Mouse (Mus musculus) cortical plate, adult 2 months (tissue): Measurements from ENCODE around the gene Slc25a22. TPM values are rescaled to one million over a fixed set of nuclear protein-coding genes. Genes with fewer than 3 reads are reported as not detected.

Experiments used
- H3K27ac ChIP-seq: fragments of 200-500 bp; 2 replicates; pipeline ENCODE4 v1.5.1; 2012; ENCODE audit warnings: low read length, control low read depth, inconsistent platforms; ENCODE audit not compliant: insufficient read depth
- H3K4me1 ChIP-seq: fragments of 200-500 bp; 2 replicates; pipeline ENCODE4 v1.6.1; 2011; ENCODE audit warnings: low read length; ENCODE audit not compliant: control insufficient read depth, insufficient read depth
- H3K4me3 ChIP-seq: fragments of 200-500 bp; 2 replicates; pipeline ENCODE4 v1.5.1; 2011; ENCODE audit warnings: mild to moderate bottlenecking, low read length, control low read depth; ENCODE audit not compliant: insufficient read depth
- CTCF ChIP-seq: fragments of 200-500 bp; IDR thresholded peaks from 2 replicates; pipeline ENCODE4 v1.5.1; 2011; ENCODE audit warnings: mild to moderate bottlenecking, control low read depth, low read length; ENCODE audit not compliant: insufficient read depth; ENCODE audit errors: extremely low read depth
- POLR2A ChIP-seq: fragments of 200-500 bp; IDR thresholded peaks from 2 replicates; pipeline ENCODE4 v1.6.1; 2011; ENCODE audit warnings: mild to moderate bottlenecking, low read length, control low read depth; ENCODE audit not compliant: insufficient read depth; ENCODE audit errors: extremely low read depth
- polyA plus RNA-seq: library from polyadenylated mRNA; depleted of rRNA; stranded (reverse); fragments of >200 nt; gene quantifications from 2 replicates; pipeline ENCODE4 v1.2.3, GENCODE M21; 2012; rRNA removed

Slc25a22 gene
- polyA plus RNA-seq: 242 and 244 TPM in 2 replicates

DNA sequence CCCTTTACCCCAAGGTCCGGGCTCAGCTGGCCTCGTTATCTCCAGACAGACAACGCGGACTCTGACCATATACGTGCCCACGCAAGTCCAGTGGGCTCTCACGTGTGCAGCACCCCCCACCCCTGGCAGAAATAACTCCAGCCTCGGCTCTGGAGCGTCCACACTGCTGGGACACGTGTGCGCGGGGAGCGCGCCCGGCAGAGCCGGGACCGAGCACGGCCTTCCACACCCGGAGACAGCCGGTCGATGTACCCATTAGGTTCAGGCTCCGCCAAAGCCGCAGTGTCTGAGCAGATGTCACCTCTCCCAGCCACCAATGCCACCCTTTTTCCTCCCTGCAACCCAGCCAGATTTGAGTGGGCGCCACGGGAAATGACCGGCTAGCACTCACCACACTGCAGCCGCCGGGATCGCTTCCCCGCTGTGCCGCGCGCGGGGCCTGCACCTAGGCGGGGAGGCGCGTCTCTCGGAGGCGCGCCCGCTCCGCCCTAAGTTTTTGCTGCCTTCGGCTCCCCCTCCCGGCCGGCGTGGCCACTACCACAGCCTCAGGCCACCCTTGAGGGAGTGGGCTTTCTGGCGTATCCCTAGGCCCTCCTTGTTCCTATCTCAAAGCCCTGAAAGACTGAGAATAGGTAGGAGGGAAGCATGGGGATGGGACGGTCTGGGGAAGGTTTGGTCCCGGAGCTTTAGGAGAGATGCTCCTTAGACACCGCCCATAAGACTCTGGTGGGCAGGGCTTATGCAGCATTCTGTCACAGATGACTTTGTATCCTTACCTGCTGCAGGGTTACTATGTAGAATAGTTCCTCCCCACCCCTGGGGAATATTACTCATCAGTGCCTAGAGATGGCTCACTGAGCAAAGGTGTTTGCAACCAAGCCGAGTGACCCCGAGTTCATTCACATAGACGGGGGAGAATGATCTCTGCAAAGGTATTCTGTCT is at the start of gene Slc25a22:
Slc25a22 (minus strand) TSS at position 715 of the 943 bp plus-strand sequence.
- peak within 1 kb of the TSS; percentile 79 for H3K27ac ChIP-seq
- TF ChIP-seq POLR2A (peak; percentile 72), CTCF (peak; percentile 53)
- H3K4me3 ChIP-seq: peak within 1 kb of the TSS; percentile 75
- H3K4me1 ChIP-seq: peaks cover 6% of the 10 kb centered on the region

DNA sequence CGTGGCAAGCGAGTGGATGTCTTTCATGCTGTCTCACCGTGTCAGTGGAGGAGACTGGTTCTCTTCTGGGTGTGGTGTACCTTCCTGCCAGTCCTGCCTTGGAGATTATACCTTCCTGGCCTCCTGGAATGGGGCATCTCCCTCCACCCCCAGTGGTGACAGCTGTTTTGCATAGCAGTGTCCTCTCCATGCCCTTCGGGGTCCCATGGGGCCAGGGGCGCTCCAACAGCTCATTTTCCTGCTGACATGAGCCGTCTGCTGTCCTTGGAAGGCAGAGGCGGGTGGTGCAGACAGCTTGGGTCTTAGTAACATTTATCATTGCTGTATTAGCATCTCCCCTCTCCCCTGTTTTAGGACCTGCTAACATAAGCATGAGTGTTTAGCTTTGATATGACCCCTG is 49.4 kb upstream of the Slc25a22 start:
- no peak overlapping the region for H3K27ac ChIP-seq
- TF ChIP-seq CTCF: no peak
- TF ChIP-seq POLR2A: no peak
- no peak overlapping the region for H3K4me3 ChIP-seq
- no peaks in the 10 kb centered on the region for H3K4me1 ChIP-seq

DNA sequence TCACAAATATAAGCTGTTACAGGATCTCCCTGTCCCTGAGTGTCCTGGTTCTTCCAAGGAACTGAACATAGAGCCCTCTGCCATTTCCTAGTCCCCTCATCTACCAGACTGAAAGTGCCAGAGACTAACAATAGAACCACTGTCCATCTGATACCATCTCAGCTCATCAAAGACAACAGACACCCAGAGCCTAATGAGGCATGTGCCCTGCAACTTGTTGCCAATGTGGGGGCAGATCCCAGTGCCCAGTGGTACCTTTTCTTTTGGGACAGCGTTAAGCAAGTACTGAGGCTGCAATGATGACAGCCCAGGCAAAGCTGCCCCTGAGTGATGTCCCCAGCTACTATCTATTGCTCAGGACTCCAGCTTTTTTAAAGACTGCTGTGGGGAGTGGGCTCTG is 48.5 kb upstream of the Slc25a22 start:
- Histone ChIP-seq H3K27ac (no peak overlapping the region), H3K4me3 (no peak overlapping the region), H3K4me1 (no peaks in the 10 kb centered on the region)
- TF ChIP-seq CTCF (no peak), POLR2A (no peak)

DNA sequence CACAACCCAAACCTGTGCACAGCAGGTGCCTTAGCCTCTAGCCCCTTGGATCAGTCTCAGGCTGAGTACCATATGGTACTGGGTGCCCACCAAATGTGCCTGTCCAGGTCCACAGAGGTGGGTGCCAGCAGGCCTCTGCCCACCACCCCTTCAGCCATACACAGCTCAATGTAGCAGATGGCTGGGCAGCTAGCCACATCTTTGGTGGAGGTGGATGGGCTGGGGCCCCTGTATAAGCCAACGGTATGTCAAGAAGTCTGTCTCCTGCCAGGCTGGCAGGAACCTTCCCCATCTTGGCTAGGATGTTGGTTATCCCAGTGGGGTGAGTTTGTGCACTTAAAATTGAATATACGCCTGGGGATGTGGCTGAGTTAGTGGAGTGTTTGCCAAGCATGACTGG is 47.9 kb upstream of the Slc25a22 start:
- H3K4me1 ChIP-seq: no peaks in the 10 kb centered on the region
- no peak overlapping the region for H3K27ac ChIP-seq
- H3K4me3 ChIP-seq: no peak overlapping the region
- TF ChIP-seq CTCF: no peak
- TF ChIP-seq POLR2A: no peak

- Histone ChIP-seq H3K27ac (no peak overlapping the region), H3K4me3 (no peak overlapping the region), H3K4me1 (no peaks in the 10 kb centered on the region)
- TF ChIP-seq POLR2A (no peak), CTCF (no peak)
Observed at GRCm38 (mm10) chr7:141485186-141485585, 47.5 kb upstream of the Slc25a22 start.

GRCm38 (mm10) chr7:141484186-141485120 is 46.8 kb upstream of the Slc25a22 start:
- no peak for TF ChIP-seq POLR2A
- TF ChIP-seq CTCF: no peak
- Histone ChIP-seq H3K4me1 (no peaks in the 10 kb centered on the region), H3K4me3 (no peak overlapping the region), H3K27ac (no peak overlapping the region)

DNA sequence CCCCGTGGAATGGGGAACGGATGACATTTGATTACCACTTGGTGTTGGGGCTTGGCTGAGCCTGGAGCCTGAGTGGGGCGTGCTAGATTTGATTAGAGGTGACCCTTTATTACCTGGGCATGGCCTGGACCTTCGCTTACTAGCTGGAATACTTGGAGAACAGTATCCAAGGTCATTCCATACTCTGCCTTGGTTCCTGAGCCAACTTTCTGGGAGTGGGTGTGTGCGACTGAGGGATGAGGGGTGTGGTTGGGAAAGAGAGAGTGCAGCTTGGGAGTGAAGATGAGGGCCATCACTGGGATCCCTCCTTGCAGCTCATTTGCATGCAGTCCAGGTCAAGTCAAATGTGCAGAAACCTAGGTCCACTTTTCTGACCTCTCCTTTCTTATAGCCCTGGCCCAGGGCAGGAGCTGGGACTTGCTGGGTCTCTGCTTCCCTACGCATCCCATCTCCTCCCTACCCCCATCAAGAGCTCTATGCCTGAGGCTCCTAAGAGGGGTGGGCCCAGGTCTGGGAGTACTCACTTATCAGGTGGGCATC is 45.5 kb upstream of the Slc25a22 start:
- Histone ChIP-seq H3K27ac (no peak overlapping the region), H3K4me3 (no peak overlapping the region)

GRCm38 (mm10) chr7:141482531-141483024 is 44.9 kb upstream of the Slc25a22 start:
- TF ChIP-seq POLR2A: no peak
- TF ChIP-seq CTCF: no peak
- no peaks in the 10 kb centered on the region for H3K4me1 ChIP-seq
- peak overlapping the region; percentile 26 for H3K4me3 ChIP-seq
- no peak overlapping the region for H3K27ac ChIP-seq

More for the DNA sequence above, 45.5 kb upstream of the Slc25a22 start:
- no peak for TF ChIP-seq CTCF
- TF ChIP-seq POLR2A: no peak
- H3K4me1 ChIP-seq: no peaks in the 10 kb centered on the region
